Mouse (Mus musculus): ENCODE data around the gene Wdr38. TPM values are rescaled to one million over a fixed set of nuclear protein-coding genes. Genes with fewer than 3 reads are reported as not detected.

Wdr38 gene
- polyA plus RNA-seq, 1 experiment from 2014 or later = 1.9 TPM

- Histone ChIP-seq H3K4me1 (replicated peaks) (no peaks in the 10 kb centered on the region), H3K9ac (no peak overlapping the region), H3K27ac (no peak overlapping the region), H3K36me3 (no peaks in the 10 kb centered on the region), H3K9me3 (no peaks in the 10 kb centered on the region), H3K4me2 (no peak overlapping the region), H3K27me3 (no peaks in the 10 kb centered on the region), H3K4me3 (no peak overlapping the region)
- no peak for ATAC-seq (ENCODE audit: low FRiP score)
- 82% methylated on average over 3 of the region's 3 CpGs for WGBS
Measured at GRCm38 (mm10) chr2:38975181-38975580, 22.1 kb upstream of the Wdr38 start.

GRCm38 (mm10) chr2:38975941-38976805 is 21.1 kb upstream of the Wdr38 start:
- Histone ChIP-seq H3K27me3 (no peaks in the 10 kb centered on the region), H3K9me3 (no peaks in the 10 kb centered on the region), H3K4me1 (replicated peaks) (no peaks in the 10 kb centered on the region), H3K36me3 (no peaks in the 10 kb centered on the region), H3K27ac (no peak overlapping the region), H3K4me3 (no peak overlapping the region), H3K4me2 (no peak overlapping the region), H3K9ac (no peak overlapping the region)
- no peak for ATAC-seq (ENCODE audit: low FRiP score)
- WGBS = 83% methylated on average over 20 of the region's 21 CpGs

GRCm38 (mm10) chr2:38977837-38978236 is 19.4 kb upstream of the Wdr38 start:
- Histone ChIP-seq H3K9me3 (no peaks in the 10 kb centered on the region), H3K27me3 (no peaks in the 10 kb centered on the region), H3K4me3 (no peak overlapping the region), H3K36me3 (no peaks in the 10 kb centered on the region), H3K4me2 (no peak overlapping the region), H3K27ac (no peak overlapping the region), H3K9ac (no peak overlapping the region), H3K4me1 (replicated peaks) (no peaks in the 10 kb centered on the region)
- no peak for ATAC-seq (ENCODE audit: low FRiP score)
- 57% methylated on average over 4 of the region's 4 CpGs for WGBS

- Histone ChIP-seq H3K27ac (no peak overlapping the region), H3K4me1 (replicated peaks) (no peaks in the 10 kb centered on the region), H3K4me2 (no peak overlapping the region), H3K9me3 (no peaks in the 10 kb centered on the region), H3K9ac (no peak overlapping the region), H3K4me3 (no peak overlapping the region), H3K36me3 (no peaks in the 10 kb centered on the region), H3K27me3 (no peaks in the 10 kb centered on the region)
- WGBS = 97% methylated on average over 2 of the region's 2 CpGs
- ATAC-seq (ENCODE audit: low FRiP score) = no peak
Measured at GRCm38 (mm10) chr2:38983456-38983855, 13.8 kb upstream of the Wdr38 start.

GRCm38 (mm10) chr2:38986580-38986979 is 10.7 kb upstream of the Wdr38 start:
- no peak for ATAC-seq (ENCODE audit: low FRiP score)
- Histone ChIP-seq H3K9ac (no peak overlapping the region), H3K4me2 (no peak overlapping the region), H3K36me3 (no peaks in the 10 kb centered on the region), H3K27ac (no peak overlapping the region), H3K27me3 (no peaks in the 10 kb centered on the region), H3K4me1 (replicated peaks) (no peaks in the 10 kb centered on the region), H3K9me3 (no peaks in the 10 kb centered on the region), H3K4me3 (no peak overlapping the region)
- WGBS = 93% methylated on average over 3 of the region's 3 CpGs

GRCm38 (mm10) chr2:38987371-38987770 is 9.9 kb upstream of the Wdr38 start:
- Histone ChIP-seq H3K9me3 (no peaks in the 10 kb centered on the region), H3K27ac (no peak overlapping the region), H3K36me3 (no peaks in the 10 kb centered on the region), H3K9ac (no peak overlapping the region), H3K4me2 (no peak overlapping the region), H3K4me3 (no peak overlapping the region), H3K27me3 (no peaks in the 10 kb centered on the region), H3K4me1 (replicated peaks) (0 out of 2 replicates have a peak, but pooled peaks cover under 1% of the 10 kb centered on the region)
- ATAC-seq (ENCODE audit: low FRiP score) = no peak
- 66% methylated on average over 1 of the region's 1 CpGs for WGBS

- H3K4me2 ChIP-seq = no peak overlapping the region
- no peak overlapping the region for H3K27ac ChIP-seq
- H3K9ac ChIP-seq = no peak overlapping the region
- no peaks in the 10 kb centered on the region for H3K9me3 ChIP-seq
- no peak overlapping the region for H3K4me3 ChIP-seq
- ATAC-seq (ENCODE audit: low FRiP score) = no peak
- no peaks in the 10 kb centered on the region for H3K36me3 ChIP-seq
- H3K4me1 ChIP-seq (replicated peaks) = peaks cover 6% of the 10 kb centered on the region; the same call in 1 of the 2 replicates
- H3K27me3 ChIP-seq = no peaks in the 10 kb centered on the region
- 80% methylated on average over 6 of the region's 6 CpGs for WGBS
Measured at GRCm38 (mm10) chr2:38987803-38988510, 9.3 kb upstream of the Wdr38 start.

GRCm38 (mm10) chr2:38988929-38989328 is 8.3 kb upstream of the Wdr38 start:
- Histone ChIP-seq H3K4me3 (no peak overlapping the region), H3K36me3 (no peaks in the 10 kb centered on the region), H3K9me3 (no peaks in the 10 kb centered on the region), H3K4me1 (replicated peaks) (peaks cover 6% of the 10 kb centered on the region; the same call in 1 of the 2 replicates), H3K27me3 (no peaks in the 10 kb centered on the region), H3K9ac (no peak overlapping the region), H3K4me2 (no peak overlapping the region), H3K27ac (no peak overlapping the region)
- 91% methylated on average over 2 of the region's 2 CpGs for WGBS
- ATAC-seq (ENCODE audit: low FRiP score) = no peak

GRCm38 (mm10) chr2:38992004-38992403 is 5.3 kb upstream of the Wdr38 start:
- Histone ChIP-seq H3K4me2 (no peak overlapping the region), H3K27me3 (peaks cover 4% of the 10 kb centered on the region; the same call in 1 of the 2 replicates), H3K36me3 (no peaks in the 10 kb centered on the region), H3K27ac (no peak overlapping the region), H3K9ac (no peak overlapping the region), H3K4me1 (replicated peaks) (peaks cover 6% of the 10 kb centered on the region; the same call in 1 of the 2 replicates), H3K9me3 (no peaks in the 10 kb centered on the region), H3K4me3 (no peak overlapping the region)
- ATAC-seq (ENCODE audit: low FRiP score) = no peak
- 80% methylated on average over 4 of the region's 4 CpGs for WGBS

- 55% methylated on average over 4 of the region's 4 CpGs for WGBS
- Histone ChIP-seq H3K27me3 (peaks cover 5% of the 10 kb centered on the region; the same call in 1 of the 2 replicates), H3K9ac (no peak overlapping the region), H3K4me1 (replicated peaks) (peaks cover 7% of the 10 kb centered on the region), H3K27ac (no peak overlapping the region), H3K36me3 (no peaks in the 10 kb centered on the region), H3K4me3 (no peak overlapping the region), H3K9me3 (no peaks in the 10 kb centered on the region), H3K4me2 (no peak overlapping the region)
- no peak for ATAC-seq (ENCODE audit: low FRiP score)
Measured at GRCm38 (mm10) chr2:38992452-38992851, 4.8 kb upstream of the Wdr38 start.

GRCm38 (mm10) chr2:38999381-38999780 is 2.1 kb downstream of the Wdr38 start:
- H3K9me3 ChIP-seq = no peaks in the 10 kb centered on the region
- no peak overlapping the region for H3K4me2 ChIP-seq
- WGBS = 59% methylated on average over 4 of the region's 4 CpGs
- H3K9ac ChIP-seq = no peak overlapping the region
- H3K36me3 ChIP-seq = peaks cover 46% of the 10 kb centered on the region
- peaks cover 5% of the 10 kb centered on the region; the same call in 1 of the 2 replicates for H3K27me3 ChIP-seq
- H3K4me1 ChIP-seq (replicated peaks) = peaks cover 29% of the 10 kb centered on the region
- ATAC-seq (ENCODE audit: low FRiP score) = no peak
- no peak overlapping the region for H3K27ac ChIP-seq
- H3K4me3 ChIP-seq = no peak overlapping the region

GRCm38 (mm10) chr2:38999910-39000586 is 2.8 kb downstream of the Wdr38 start:
- no peak overlapping the region for H3K4me2 ChIP-seq
- no peak overlapping the region for H3K4me3 ChIP-seq
- peaks cover 5% of the 10 kb centered on the region; the same call in 1 of the 2 replicates for H3K27me3 ChIP-seq
- peaks cover 30% of the 10 kb centered on the region for H3K4me1 ChIP-seq (replicated peaks)
- H3K27ac ChIP-seq = no peak overlapping the region
- 67% methylated on average over 8 of the region's 8 CpGs for WGBS
- no peak for ATAC-seq (ENCODE audit: low FRiP score)
- no peaks in the 10 kb centered on the region for H3K9me3 ChIP-seq
- H3K9ac ChIP-seq = no peak overlapping the region; the same call in 1 of the 2 replicates
- H3K36me3 ChIP-seq = peaks cover 46% of the 10 kb centered on the region

Measured in hindbrain, embryonic 13.5 days (tissue).